Mouse (Mus musculus): ENCODE results near the gene Plekho2.
A peak's percentile ranks its signal among the peaks of the same experiment; 100 is the strongest.

Plekho2 gene

GRCm38 (mm10) chr9:65579781-65580371, at the start of gene Plekho2:
Gene Plekho2 (minus strand): TSS chr9:65580040.
- DNase-seq = peak; percentile 68 to 72

- peak in 1 of 2 experiments; percentile 10 for DNase-seq
Observed at GRCm38 (mm10) chr9:65629025-65629766, 49.4 kb upstream of the Plekho2 start, which contains the start of gene Rbpms2. Gene Rbpms2 (plus strand): TSS chr9:65629648.

GRCm38 (mm10) chr9:65624266-65624665, 44.4 kb upstream of the Plekho2 start:
- DNase-seq = no peak

- no peak for DNase-seq
Observed at GRCm38 (mm10) chr9:65622826-65623225, 43.0 kb upstream of the Plekho2 start.

- no peak for DNase-seq
Observed at GRCm38 (mm10) chr9:65621666-65622065, 41.8 kb upstream of the Plekho2 start.

GRCm38 (mm10) chr9:65621196-65621595, 41.4 kb upstream of the Plekho2 start:
- DNase-seq = no peak

- DNase-seq = no peak
Observed at GRCm38 (mm10) chr9:65619311-65619710, 39.5 kb upstream of the Plekho2 start.

- DNase-seq = no peak
Observed at GRCm38 (mm10) chr9:65613098-65613497, 33.3 kb upstream of the Plekho2 start.

- DNase-seq = no peak
Observed at GRCm38 (mm10) chr9:65611969-65612486, 32.2 kb upstream of the Plekho2 start.

GRCm38 (mm10) chr9:65607120-65607519, 27.3 kb upstream of the Plekho2 start:
- no peak for DNase-seq

- no peak for DNase-seq
Observed at GRCm38 (mm10) chr9:65606321-65607109, 26.7 kb upstream of the Plekho2 start.

- peak; percentile 56 to 62 for DNase-seq
Observed at GRCm38 (mm10) chr9:65605471-65606136, 25.8 kb upstream of the Plekho2 start.

- no peak for DNase-seq
Observed at GRCm38 (mm10) chr9:65603401-65604102, 23.7 kb upstream of the Plekho2 start.

- DNase-seq = no peak
Observed at GRCm38 (mm10) chr9:65600951-65601350, 21.1 kb upstream of the Plekho2 start.

- peak; percentile 46 to 49 for DNase-seq
Observed at GRCm38 (mm10) chr9:65598765-65599249, 19.0 kb upstream of the Plekho2 start.

- DNase-seq = no peak
Observed at GRCm38 (mm10) chr9:65593596-65593995, 13.8 kb upstream of the Plekho2 start.

GRCm38 (mm10) chr9:65592721-65593120, 12.9 kb upstream of the Plekho2 start:
- DNase-seq = no peak

GRCm38 (mm10) chr9:65589091-65589490, 9.3 kb upstream of the Plekho2 start:
- DNase-seq = no peak

- peak in 1 of 2 experiments; percentile 22 for DNase-seq
Observed at GRCm38 (mm10) chr9:65587573-65588358, 7.9 kb upstream of the Plekho2 start.

GRCm38 (mm10) chr9:65587270-65587572, 7.4 kb upstream of the Plekho2 start:
- DNase-seq = no peak

All from cerebellum, adult 18-20 months (tissue).